Mouse (Mus musculus) regulatory T cell (primary cell): ENCODE measurements at regions not wholly inside any gene's neighbourhood (a gene's known extent, or its start where the extent isn't known, plus 50 kb on each side); places are given as distances from the start of the nearest gene placed in this dataset.

ENCODE experiments used
- in situ Hi-C: fragments of 300-600 bp; cut with MboI, MseI; formaldehyde crosslinking; loops from one replicate; pipeline ENCODE4 v1.15.1; 2025; ENCODE audit warnings: high pct_unique_total_duplicates

- in situ Hi-C loops, result no loop called here
Observed at GRCm38 (mm10) chr8:86170091-86170490, 329.3 kb downstream of the Phkb start.

- in situ Hi-C loops, result no loop called here
Observed at GRCm38 (mm10) chr8:86164818-86165217, 324.1 kb downstream of the Phkb start.

GRCm38 (mm10) chr8:86159074-86159783 lies 318.5 kb downstream of the Phkb start:
- in situ Hi-C loops, result no loop called here

- in situ Hi-C loops, result no loop called here
Observed at GRCm38 (mm10) chr8:86147586-86147985, 306.8 kb downstream of the Phkb start.

GRCm38 (mm10) chr8:86125244-86125643 lies 284.5 kb downstream of the Phkb start:
- in situ Hi-C loops, result no loop called here

GRCm38 (mm10) chr8:86124655-86125054 lies 283.9 kb downstream of the Phkb start:
- in situ Hi-C loops, result no loop called here
